Mouse (Mus musculus) ES-E14 (cell line): ENCODE data around the gene Ptgr2. TPM values are rescaled to one million over a fixed set of nuclear protein-coding genes. Genes with fewer than 3 reads are reported as not detected.
"Not testable (repeated sequence)": the region's sequence is repeated elsewhere in the genome, so short reads cannot be mapped to it uniquely, and the experiment has no call there.

Source experiments
- DNase-seq: peaks from one replicate; pipeline ENCODE4 v3.0.0-alpha.2; 2013; ENCODE audit warnings: low read depth, low spot score
- H3K27ac ChIP-seq: 2 replicates; pipeline ENCODE4 v1.5.1; 2012; ENCODE audit warnings: low read depth, mild to moderate bottlenecking, low read length, moderate library complexity, mixed read lengths; ENCODE audit not compliant: poor library complexity, insufficient read depth, severe bottlenecking
- H3K36me3 ChIP-seq: 2 replicates; pipeline ENCODE4 v1.6.1; 2012; ENCODE audit warnings: mild to moderate bottlenecking, low read length, moderate library complexity, mixed read lengths; ENCODE audit not compliant: control insufficient read depth, poor library complexity, insufficient read depth, severe bottlenecking
- H3K4me1 ChIP-seq, 2 experiments: fragments of 150-350 bp in 1 of 2; sonication (generic) in 1 of 2; 2 replicates each; pipeline ENCODE4 v1.6.1; 2012; ENCODE audit warnings: low read length in 2 of 2, mild to moderate bottlenecking in 1 of 2, mixed read lengths in 1 of 2; ENCODE audit not compliant: control insufficient read depth in 2 of 2, insufficient read depth in 2 of 2, poor library complexity in 1 of 2
- H3K4me3 ChIP-seq, 2 experiments: fragments of 150-350 bp in 1 of 2; sonication (generic) in 1 of 2; 2 replicates each; pipeline ENCODE4 v1.5.1; 2012; ENCODE audit warnings: low read length in 2 of 2, low read depth in 1 of 2, mild to moderate bottlenecking in 1 of 2, mixed read lengths in 1 of 2; ENCODE audit not compliant: insufficient read depth in 1 of 2, poor library complexity in 1 of 2, severe bottlenecking in 1 of 2
- H3K9ac ChIP-seq: 2 replicates; pipeline ENCODE4 v1.6.1; 2012; ENCODE audit warnings: low read depth, mild to moderate bottlenecking, low read length, mixed read lengths; ENCODE audit not compliant: poor library complexity, insufficient read depth, severe bottlenecking
- H3K9me3 ChIP-seq: fragments of 150-350 bp; sonication (generic); 2 replicates; pipeline ENCODE4 v1.6.1; 2012; ENCODE audit warnings: low read depth, mild to moderate bottlenecking, low read length; ENCODE audit not compliant: control insufficient read depth, insufficient read depth
- CHD2 ChIP-seq: IDR thresholded peaks from 2 replicates; pipeline ENCODE4 v1.6.1; 2014; ENCODE audit warnings: mild to moderate bottlenecking, low read depth, low read length, inconsistent platforms
- HCFC1 ChIP-seq: IDR thresholded peaks from 2 replicates; pipeline ENCODE4 v1.6.1; 2012; ENCODE audit warnings: low read length, inconsistent platforms, borderline replicate concordance; ENCODE audit not compliant: insufficient read depth
- MAFK ChIP-seq: IDR thresholded peaks from 2 replicates; pipeline ENCODE4 v1.6.1; 2014; ENCODE audit warnings: mild to moderate bottlenecking, low read depth, low read length, inconsistent platforms; ENCODE audit not compliant: insufficient read depth
- ZC3H11A ChIP-seq: IDR thresholded peaks from 2 replicates; pipeline ENCODE4 v1.6.1; 2012; ENCODE audit warnings: low read depth, mild to moderate bottlenecking, inconsistent platforms, low read length, borderline replicate concordance
- ZNF384 ChIP-seq: IDR thresholded peaks from 2 replicates; pipeline ENCODE4 v1.6.1; 2012; ENCODE audit warnings: low read depth, low read length, inconsistent platforms
- in situ Hi-C, 2 experiments: fragments of 600-800 bp; cut with MboI; formaldehyde crosslinking; loops; one replicate each; pipeline ENCODE4 v1.15.1; 2025; ENCODE audit warnings: low sequenced_read_pairs in 2 of 2, inconsistent platforms in 1 of 2; ENCODE audit not compliant: unreplicated experiment in 2 of 2
- total RNA-seq: library from RNA; depleted of rRNA; stranded (reverse); fragments of 300-350 nt; gene quantifications from 2 replicates; pipeline ENCODE4 v1.2.3, GENCODE M21; 2012

Gene Ptgr2
- total RNA-seq, 1 experiment: 16.7 TPM

DNA sequence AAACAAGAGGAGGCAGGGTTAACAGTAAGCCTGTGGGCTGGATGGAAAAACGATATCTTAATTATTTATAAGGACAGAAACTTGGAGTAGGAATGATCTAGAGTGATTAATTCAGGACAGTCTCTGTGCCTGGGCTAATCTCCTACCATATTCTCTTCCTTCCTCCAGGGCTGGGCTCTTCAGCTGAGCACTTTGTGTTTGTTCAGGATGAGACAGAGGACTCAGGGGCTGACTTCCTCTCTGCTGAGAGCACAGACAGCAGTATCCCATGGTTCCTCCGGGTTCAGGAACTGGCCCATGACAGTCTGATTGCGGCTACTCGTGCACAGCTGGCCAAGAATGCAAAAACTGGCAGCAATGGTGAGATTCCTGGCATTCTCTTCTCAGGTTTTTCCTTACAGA lies 42.1 kb downstream of the Ptgr2 start:
- Histone ChIP-seq H3K4me1 (no peaks in the 10 kb centered on the region), H3K4me3 (no peak overlapping the region), H3K27ac (no peak overlapping the region), H3K9ac (no peak overlapping the region), H3K9me3 (no peaks in the 10 kb centered on the region), H3K36me3 (peaks cover 23% of the 10 kb centered on the region)
- DNase-seq: no peak
- TF ChIP-seq ZNF384 (no peak), HCFC1 (no peak), ZC3H11A (no peak), MAFK (no peak), CHD2 (no peak)
- in situ Hi-C loops: no loop called here

DNA sequence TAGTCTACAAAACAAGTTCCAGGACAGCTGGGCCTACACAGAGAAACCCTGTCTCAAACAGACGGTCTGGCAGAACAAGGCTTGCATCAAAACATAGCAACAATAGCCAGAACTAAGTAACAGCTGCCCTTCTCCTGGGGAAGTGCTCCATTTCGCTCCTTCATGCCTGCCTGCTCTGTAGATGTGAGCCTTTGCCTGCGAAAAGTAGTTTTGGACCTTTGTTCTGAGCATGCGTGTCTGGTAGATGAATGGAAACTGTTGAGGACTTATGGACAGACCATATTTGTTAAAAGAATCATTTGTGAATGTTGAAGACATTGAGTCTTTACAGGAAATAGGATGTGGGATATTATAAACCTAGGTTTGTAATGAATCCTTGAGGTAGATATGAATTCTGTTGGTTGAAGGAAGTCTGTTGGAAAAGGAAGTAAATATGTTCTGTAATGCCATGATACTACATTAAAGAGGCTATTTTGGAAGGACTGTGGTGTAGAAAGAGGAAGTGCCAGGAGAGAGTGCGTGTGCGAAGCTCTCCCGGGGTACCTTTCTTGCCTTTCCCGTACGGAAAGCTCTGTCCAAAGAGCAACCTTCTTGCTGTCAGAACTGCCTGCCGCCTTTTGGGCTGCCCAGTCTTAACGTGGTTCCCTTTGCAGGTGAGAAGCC lies 52.1 kb downstream of the Ptgr2 start:
- in situ Hi-C loops: no loop called here
- peaks cover 34% of the 10 kb centered on the region for H3K36me3 ChIP-seq

DNA sequence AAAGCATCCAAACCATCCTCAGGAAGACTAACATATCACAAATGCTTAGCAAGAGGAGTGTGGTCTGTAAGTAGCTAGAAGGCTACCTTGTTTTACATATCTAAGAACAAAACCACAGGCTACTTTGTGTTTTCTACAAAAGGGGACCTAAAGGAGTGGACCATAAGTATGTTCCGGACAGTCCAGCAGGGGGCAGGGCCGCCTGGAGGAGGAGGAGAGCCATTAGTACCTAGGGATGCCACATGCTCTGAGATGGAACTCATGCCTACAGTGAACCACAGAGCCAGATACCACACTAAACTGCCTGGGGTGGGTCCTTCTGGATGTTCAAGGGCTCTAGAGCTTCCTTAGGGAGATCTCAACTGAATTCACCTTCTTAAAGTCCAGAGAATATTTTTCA lies 62.2 kb downstream of the Ptgr2 start:
- no peak overlapping the region for H3K27ac ChIP-seq
- no peaks in the 10 kb centered on the region for H3K9me3 ChIP-seq
- no peak overlapping the region for H3K4me3 ChIP-seq
- H3K4me1 ChIP-seq: no peaks in the 10 kb centered on the region
- TF ChIP-seq HCFC1 (no peak), ZC3H11A (no peak), MAFK (no peak), CHD2 (no peak), ZNF384 (no peak)
- H3K36me3 ChIP-seq: peaks cover 7% of the 10 kb centered on the region; the same call in 1 of the 2 replicates
- H3K9ac ChIP-seq: no peak overlapping the region
- in situ Hi-C loops: no loop called here
- no peak for DNase-seq

More for the DNA sequence above, 52.1 kb downstream of the Ptgr2 start:
- no peak for DNase-seq
- Histone ChIP-seq H3K4me1 (no peaks in the 10 kb centered on the region), H3K9ac (no peak overlapping the region), H3K27ac (no peak overlapping the region), H3K9me3 (no peaks in the 10 kb centered on the region), H3K4me3 (no peak overlapping the region)
- TF ChIP-seq CHD2 (no peak), MAFK (no peak), ZNF384 (no peak), HCFC1 (no peak), ZC3H11A (no peak)

DNA sequence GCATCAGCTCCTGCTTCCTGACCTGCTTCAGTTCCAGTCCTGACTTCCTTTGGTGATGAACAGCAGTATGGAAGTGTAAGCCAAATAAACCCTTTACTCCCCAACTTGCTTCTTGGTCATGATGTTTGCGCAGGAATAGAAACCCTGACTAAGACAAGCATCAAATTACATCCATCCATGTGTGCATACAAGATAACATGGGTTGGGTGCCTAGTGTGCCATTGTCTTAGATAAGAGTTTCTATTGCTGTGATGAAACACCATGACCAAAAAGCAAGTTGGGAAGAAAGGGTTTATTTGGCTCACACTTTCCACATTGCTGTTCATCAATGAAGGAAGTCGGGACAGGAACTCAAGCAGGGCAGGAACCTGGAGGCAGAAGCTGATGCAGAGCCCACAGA lies 73.7 kb downstream of the Ptgr2 start:
- H3K27ac ChIP-seq, H3K36me3 ChIP-seq, H3K9me3 ChIP-seq, in situ Hi-C loops, DNase-seq, H3K4me3 ChIP-seq, H3K9ac ChIP-seq, H3K4me1 ChIP-seq: not testable (repeated sequence)
